Mouse (Mus musculus) lung, postnatal 25 days (tissue): Measurements from ENCODE around the gene Btbd35f19.
"Not testable (repeated sequence)": the region's sequence is repeated elsewhere in the genome, so short reads cannot be mapped to it uniquely, and the experiment has no call there.

Source experiments
- DNase-seq: peaks from one replicate; pipeline ENCODE4 v3.0.0; 2022; ENCODE audit warnings: low spot score

The Btbd35f19 gene

GRCm38 (mm10) chrX:31383818-31384217 lies at the start of gene Btbd35f19:
Gene Btbd35f19, minus strand, starts transcription at chrX:31383918.
- DNase-seq = not testable (repeated sequence)

- DNase-seq = peak; percentile 0
These were observed 41.8 kb downstream of the Btbd35f19 start for GRCm38 (mm10) chrX:31341924-31342323.

DNA sequence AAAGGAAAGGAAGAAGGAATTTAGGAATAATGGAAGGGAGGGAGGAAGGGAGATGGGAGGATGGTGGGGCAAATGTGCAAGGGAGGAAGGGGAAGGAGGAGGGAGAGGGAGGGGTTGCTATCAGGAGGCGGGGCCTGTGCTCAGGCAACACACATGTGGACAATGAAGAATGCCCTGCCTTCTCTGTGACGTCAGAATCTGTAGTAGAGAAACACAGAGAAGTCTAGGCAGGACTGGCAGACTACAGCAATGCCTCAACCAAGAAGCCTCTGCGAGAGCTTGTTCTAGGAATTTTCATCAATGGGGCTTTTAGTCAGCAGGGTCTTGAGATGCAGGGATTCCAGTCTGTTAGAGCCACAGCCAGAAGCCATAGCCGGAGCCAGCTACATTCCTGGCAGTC lies 47.6 kb downstream of the Btbd35f19 start, which contains the start of gene Btbd35f26:
Gene Btbd35f26, plus strand, starts transcription at position 301 of the 400 bp plus-strand sequence.
- not testable (repeated sequence) for DNase-seq
